Mouse (Mus musculus) CH12.LX (cell line): ENCODE data around the gene Golim4. TPM values are rescaled to one million over a fixed set of nuclear protein-coding genes. Genes with fewer than 3 reads are reported as not detected.

ENCODE experiments used
- DNase-seq: peaks from one replicate; pipeline ENCODE4 v3.0.0-alpha.2; 2013; ENCODE audit errors: extremely low read depth
- H3K27ac ChIP-seq: 2 replicates; pipeline ENCODE4 v1.5.1; 2012; ENCODE audit warnings: low read depth, mild to moderate bottlenecking, control low read depth, moderate library complexity; ENCODE audit not compliant: insufficient read depth
- H3K27me3 ChIP-seq: replicated peaks from 2 replicates; pipeline ENCODE3; 2012; ENCODE audit warnings: inconsistent platforms
- H3K36me3 ChIP-seq, 2 experiments: replicated peaks in 1 of 2; 2 replicates each; pipeline versions ENCODE3 to v1.6.1; 2012; ENCODE audit warnings: inconsistent platforms in 1 of 2, low read length in 1 of 2, mild to moderate bottlenecking in 1 of 2, mixed read lengths in 1 of 2, moderate library complexity in 1 of 2; ENCODE audit not compliant: control insufficient read depth in 1 of 2, insufficient read depth in 1 of 2
- H3K4me1 ChIP-seq, 2 experiments: 2 replicates each; pipeline ENCODE4 v1.6.1; 2012; ENCODE audit warnings: inconsistent platforms in 1 of 2, moderate library complexity in 1 of 2; ENCODE audit not compliant: insufficient read depth in 2 of 2, control insufficient read depth in 1 of 2
- H3K4me2 ChIP-seq: 2 replicates; pipeline ENCODE4 v1.6.1; 2012; ENCODE audit warnings: low read depth, mild to moderate bottlenecking, control low read depth; ENCODE audit not compliant: poor library complexity, insufficient read depth, severe bottlenecking
- H3K4me3 ChIP-seq, 3 experiments: fragments of 150-350 bp in 1 of 3; sonication (generic) in 1 of 3; replicated peaks in 1 of 3; 2 replicates each; pipeline versions ENCODE3 to v1.5.1; 2011 to 2012; ENCODE audit warnings: low read depth in 2 of 3, low read length in 2 of 3, mild to moderate bottlenecking in 2 of 3, moderate library complexity in 2 of 3, control low read depth in 1 of 3, improper control_type of control experiment in 1 of 3, inconsistent platforms in 1 of 3, mixed read lengths in 1 of 3; ENCODE audit not compliant: poor library complexity in 1 of 3
- H3K79me2 ChIP-seq: replicated peaks from 2 replicates; pipeline ENCODE4 v1.6.1; 2012; ENCODE audit warnings: mild to moderate bottlenecking, moderate library complexity; ENCODE audit not compliant: control insufficient read depth, poor library complexity, insufficient read depth, severe bottlenecking; ENCODE audit errors: extremely low read depth
- H3K9ac ChIP-seq: 2 replicates; pipeline ENCODE4 v1.6.1; 2012; ENCODE audit warnings: low read depth, mild to moderate bottlenecking, control low read depth, moderate library complexity; ENCODE audit not compliant: insufficient read depth
- H3K9me3 ChIP-seq: replicated peaks from 2 replicates; pipeline ENCODE3; 2012; ENCODE audit warnings: low read length, inconsistent platforms, mixed read lengths
- BHLHE40 ChIP-seq: IDR thresholded peaks from 2 replicates; pipeline ENCODE4 v1.6.1; 2011; ENCODE audit warnings: mild to moderate bottlenecking, low read depth, low read length, improper control_type of control experiment
- CHD1 ChIP-seq: IDR thresholded peaks from 2 replicates; pipeline ENCODE4 v1.6.1; 2012; ENCODE audit warnings: low read depth, low read length, improper control_type of control experiment, inconsistent platforms
- CHD2 ChIP-seq: IDR thresholded peaks from 2 replicates; pipeline ENCODE4 v1.6.1; 2011; ENCODE audit warnings: low read length, improper control_type of control experiment
- CTCF ChIP-seq, 2 experiments: IDR thresholded peaks in 1 of 2; conservative IDR thresholded peaks in 1 of 2; 2 replicates each; pipeline ENCODE4 v1.5.1; 2011 to 2012; ENCODE audit warnings: low read depth in 2 of 2, low read length in 2 of 2, improper control_type of control experiment in 1 of 2, inconsistent platforms in 1 of 2, mild to moderate bottlenecking in 1 of 2, moderate library complexity in 1 of 2
- ELF1 ChIP-seq: IDR thresholded peaks from 2 replicates; pipeline ENCODE4 v1.6.1; 2014; ENCODE audit warnings: low read depth, mild to moderate bottlenecking, inconsistent platforms, low read length, improper control_type of control experiment
- ETS1 ChIP-seq: conservative IDR thresholded peaks from 2 replicates; pipeline ENCODE4 v1.6.1; 2012; ENCODE audit warnings: low read depth, mild to moderate bottlenecking, inconsistent platforms, low read length, improper control_type of control experiment, moderate library complexity
- HCFC1 ChIP-seq: IDR thresholded peaks from 2 replicates; pipeline ENCODE4 v1.6.1; 2012; ENCODE audit warnings: low read depth, mild to moderate bottlenecking, inconsistent platforms, low read length, improper control_type of control experiment
- JUN ChIP-seq: IDR thresholded peaks from 2 replicates; pipeline ENCODE4 v1.6.1; 2011; ENCODE audit warnings: low read depth, mild to moderate bottlenecking, low read length, improper control_type of control experiment, moderate library complexity; ENCODE audit not compliant: insufficient read depth
- JUND ChIP-seq: conservative IDR thresholded peaks from 2 replicates; pipeline ENCODE4 v1.6.1; 2011; ENCODE audit warnings: low read depth, low read length, improper control_type of control experiment
- MAFK ChIP-seq: IDR thresholded peaks from 2 replicates; pipeline ENCODE4 v1.6.1; 2011; ENCODE audit warnings: low read length, improper control_type of control experiment; ENCODE audit not compliant: insufficient replicate concordance
- MAX ChIP-seq: IDR thresholded peaks from 2 replicates; pipeline ENCODE4 v1.6.1; 2011; ENCODE audit warnings: low read length, improper control_type of control experiment
- MAZ ChIP-seq: IDR thresholded peaks from 2 replicates; pipeline ENCODE4 v1.6.1; 2012; ENCODE audit warnings: low read depth, mild to moderate bottlenecking, inconsistent platforms, low read length, improper control_type of control experiment, moderate library complexity
- MEF2A ChIP-seq: IDR thresholded peaks from 2 replicates; pipeline ENCODE4 v1.6.1; 2014; ENCODE audit warnings: low read depth, mild to moderate bottlenecking, inconsistent platforms, low read length, improper control_type of control experiment, borderline replicate concordance
- NELFE ChIP-seq: IDR thresholded peaks from 2 replicates; pipeline ENCODE4 v1.6.1; 2011; ENCODE audit warnings: low read depth, low read length, improper control_type of control experiment
- NRF1 ChIP-seq: IDR thresholded peaks from 2 replicates; pipeline ENCODE4 v1.6.1; 2014; ENCODE audit warnings: low read depth, mild to moderate bottlenecking, inconsistent platforms, low read length, improper control_type of control experiment, moderate library complexity
- PAX5 ChIP-seq: IDR thresholded peaks from 2 replicates; pipeline ENCODE4 v1.6.1; 2012; ENCODE audit warnings: low read length, inconsistent platforms, mixed read lengths
- POLR2A ChIP-seq: IDR thresholded peaks from 2 replicates; pipeline ENCODE4 v1.6.1; 2011; ENCODE audit warnings: low read depth, mild to moderate bottlenecking, improper control_type of control experiment, low read length
- POLR2AphosphoS2 ChIP-seq: IDR thresholded peaks from 2 replicates; pipeline ENCODE4 v1.6.1; 2011; ENCODE audit warnings: low read depth, low read length, improper control_type of control experiment
- RAD21 ChIP-seq: IDR thresholded peaks from 2 replicates; pipeline ENCODE4 v1.6.1; 2011; ENCODE audit warnings: low read depth, mild to moderate bottlenecking, low read length, improper control_type of control experiment, moderate library complexity
- SIN3A ChIP-seq: IDR thresholded peaks from 2 replicates; pipeline ENCODE4 v1.6.1; 2012; ENCODE audit warnings: low read length, improper control_type of control experiment, inconsistent platforms
- SMC3 ChIP-seq: IDR thresholded peaks from 2 replicates; pipeline ENCODE4 v1.6.1; 2011; ENCODE audit warnings: low read depth, low read length, improper control_type of control experiment
- TBP ChIP-seq: conservative IDR thresholded peaks from 2 replicates; pipeline ENCODE4 v1.6.1; 2011; ENCODE audit warnings: low read depth, low read length, improper control_type of control experiment
- ZMIZ1 ChIP-seq: IDR thresholded peaks from 2 replicates; pipeline ENCODE4 v1.6.1; 2012; ENCODE audit warnings: low read depth, mild to moderate bottlenecking, inconsistent platforms, low read length, improper control_type of control experiment
- dilution Hi-C: fragments of 300-500 bp; cut with MboI; formaldehyde crosslinking; loops from 2 replicates; pipeline ENCODE4 v1.14.3; 2020; ENCODE audit warnings: low sequenced_read_pairs; ENCODE audit not compliant: extremely low pct_unique_long_range_greater_than_20kb, extremely low pct_ligation_motif_present
- in situ Hi-C: fragments of 300-500 bp; cut with MboI; formaldehyde crosslinking; loops from 3 replicates; pipeline ENCODE4 v1.14.3; 2019; ENCODE audit warnings: low sequenced_read_pairs, low pct_ligation_motif_present, low pct_unique_long_range_greater_than_20kb, mixed read lengths
- polyA plus RNA-seq: library from polyadenylated mRNA; unstranded; fragments of >175 nt; gene quantifications from 2 replicates; pipeline ENCODE4 v1.2.1, GENCODE M21; 2012; ENCODE audit warnings: low read depth; ENCODE audit not compliant: insufficient read length
- total RNA-seq, 2 experiments: library from RNA; depleted of rRNA; stranded (reverse); fragments of 300-350 nt in 1 of 2; fragments of >200 nt in 1 of 2; gene quantifications; 2 replicates each; pipeline ENCODE4 v1.2.3; 2012 to 2014

Gene Golim4
- total and polyA plus RNA-seq, 3 experiments, result 0.04 to 0.16 TPM; not detected in 1

DNA sequence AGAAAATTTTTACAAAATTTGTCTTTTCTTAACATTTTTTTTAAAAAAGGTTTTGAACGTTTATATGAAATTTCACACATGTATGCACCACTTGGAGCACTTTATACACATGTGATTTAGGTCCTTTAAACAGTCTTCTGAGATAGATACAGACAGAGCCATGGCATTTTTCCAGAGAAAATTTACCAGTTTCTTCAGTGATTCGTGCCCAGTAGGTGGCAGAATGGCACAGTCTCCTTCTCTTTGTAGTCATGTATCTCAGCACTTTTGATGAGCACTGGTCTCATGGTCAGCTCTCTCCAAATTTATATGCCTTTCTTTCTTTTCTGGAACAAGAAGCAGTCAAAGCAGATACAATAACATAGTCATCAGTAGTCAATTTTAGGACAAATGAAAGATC, 92.5 kb downstream of the Golim4 start (continued):
- TF ChIP-seq JUN (no peak), ELF1 (no peak), CTCF (conservative IDR thresholded peaks at IDR 0.05 in 1 of 2, IDR thresholded peaks at IDR 0.05 in 1 of 2; ENCODE audit: low read depth in 2 of 2, low read length in 2 of 2) (peak in 1 of 2 experiments; percentile 66; a peak in 2 of 4 replicates), SIN3A (no peak), TBP (peak; percentile 70)

DNA sequence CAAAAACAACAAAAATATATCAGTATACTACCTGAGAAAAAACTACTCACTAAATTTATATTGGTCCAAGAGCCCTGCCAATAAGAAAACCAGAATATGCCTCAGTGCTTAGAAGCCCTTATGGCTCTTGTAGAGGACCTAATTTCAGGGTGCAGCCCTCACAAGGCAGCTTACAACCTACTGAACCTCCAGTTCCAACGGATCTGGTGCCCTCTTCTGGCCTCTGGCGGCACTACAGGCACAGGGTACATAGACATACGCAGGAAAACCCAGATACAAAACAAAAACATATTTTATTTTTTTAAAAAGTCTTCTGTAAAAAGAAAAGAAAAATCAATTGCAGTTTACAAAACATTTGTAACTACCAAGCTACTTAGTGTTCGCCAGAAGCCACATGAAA, 95.1 kb downstream of the Golim4 start:
- Histone ChIP-seq H3K36me3 (no peaks in the 10 kb centered on the region), H3K27me3 (no peaks in the 10 kb centered on the region), H3K4me3 (no peak overlapping the region), H3K79me2 (no peaks in the 10 kb centered on the region)
- dilution Hi-C loops, result no loop called here
- TF ChIP-seq MEF2A (no peak), CTCF (conservative IDR thresholded peaks at IDR 0.05 in 1 of 2, IDR thresholded peaks at IDR 0.05 in 1 of 2; ENCODE audit: low read depth in 2 of 2, low read length in 2 of 2) (peak; percentile 82 to 88), RAD21 (peak; percentile 88), BHLHE40 (no peak), SMC3 (peak; percentile 83)
- TF ChIP-seq, all 38 proteins: peak for 3
- Histone ChIP-seq H3K27ac (no peak overlapping the region), H3K9me3 (no peaks in the 10 kb centered on the region), H3K4me2 (peak overlapping the region; percentile 43; the same call in 1 of the 2 replicates), H3K9ac (no peak overlapping the region), H3K4me1 (peaks cover 0 to 14% of the 10 kb centered on the region in 2 experiments; a peak in 2 of 4 replicates)
- in situ Hi-C loops, result loop anchor here (10.0 kb wide), 1 partner anchor 147 kb away; no protein-coding TSS in a partner anchor
- peak; percentile 73 for DNase-seq

DNA sequence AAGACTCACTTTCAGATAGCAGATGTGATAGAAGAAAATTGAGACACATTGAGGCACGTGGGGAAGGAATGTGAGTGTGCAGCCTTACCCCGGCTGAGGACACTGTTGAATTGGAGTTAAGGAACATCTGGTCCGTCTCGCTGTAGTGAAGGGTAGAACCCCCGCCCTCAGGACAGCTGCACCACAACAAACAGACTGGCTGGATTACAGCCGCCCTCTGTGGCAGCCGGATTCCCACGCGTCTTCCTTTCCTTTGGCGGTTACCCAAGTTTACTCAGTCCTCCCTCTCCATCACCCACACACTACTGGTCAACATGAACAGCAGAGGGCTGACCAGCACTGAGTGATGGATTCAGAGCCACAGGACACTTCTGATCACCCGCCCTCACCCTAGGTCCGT, 96.0 kb downstream of the Golim4 start:
- Histone ChIP-seq H3K4me2 (no peak overlapping the region), H3K27ac (no peak overlapping the region), H3K4me1 (peaks cover 0 to 14% of the 10 kb centered on the region in 2 experiments; a peak in 2 of 4 replicates), H3K79me2 (no peaks in the 10 kb centered on the region), H3K9me3 (no peaks in the 10 kb centered on the region), H3K27me3 (no peaks in the 10 kb centered on the region), H3K36me3 (no peaks in the 10 kb centered on the region), H3K4me3 (no peak overlapping the region), H3K9ac (no peak overlapping the region)
- dilution Hi-C loops, result no loop called here
- TF ChIP-seq NRF1 (no peak), BHLHE40 (no peak), ZMIZ1 (no peak), PAX5 (no peak), MAX (no peak), HCFC1 (no peak), CHD2 (no peak), JUND (no peak), ELF1 (no peak), MAFK (no peak), POLR2A (no peak), POLR2AphosphoS2 (no peak), CHD1 (no peak), ETS1 (no peak), NELFE (no peak), RAD21 (no peak), MAZ (no peak)
- in situ Hi-C loops, result loop anchor here (10.0 kb wide), 1 partner anchor 146 kb away; no protein-coding TSS in a partner anchor
- DNase-seq, result no peak
